9 mouse cellular contexts compared by ENCODE assay signal in genomic region chr11:3373591-3374292, GRCm38 (mm10). TPM values are rescaled to one million over a fixed set of nuclear protein-coding genes. Genes with fewer than 3 reads are reported as not detected.
DNase-seq lines count a peak whose midpoint lies in the region; ATAC-seq and TF ChIP-seq lines count a peak whose summit lies in the region.
"Had no signal": no experiment of that assay in that cellular context is flagged by ENCODE, and none has a peak within 500 bp of the region (broad histone marks: within the 10 kb centered on the region; RNA-seq: fewer than 3 reads in every experiment).

No protein-coding gene starts in this region.

- peak overlapping the region; percentile 58; the same call in 1 of the 2 replicates for H3K27ac ChIP-seq in liver, embryonic 11.5 days (ENCODE audit: low read depth, low read length)
- H3K27ac ChIP-seq in liver, postnatal 0 days (ENCODE audit: low read depth), result no peak overlapping the region
- H3K27ac ChIP-seq in embryonic facial prominence, embryonic 15.5 days (replicated peaks), result peak overlapping the region; percentile 79
- H3K27ac ChIP-seq in hindbrain, embryonic 15.5 days (replicated peaks), result peak overlapping the region; percentile 59
- H3K27ac ChIP-seq in midbrain, embryonic 16.5 days (ENCODE audit: low read length), result peak overlapping the region; percentile 64
- H3K27ac ChIP-seq: liver, embryonic 14.5 days had no signal

- H3K9ac ChIP-seq in liver, embryonic 11.5 days (ENCODE audit: low read depth, low read length), result no peak overlapping the region
- H3K9ac ChIP-seq in liver, postnatal 0 days (replicated peaks), result no peak overlapping the region
- H3K9ac ChIP-seq in embryonic facial prominence, embryonic 15.5 days, result no peak overlapping the region
- H3K9ac ChIP-seq in hindbrain, embryonic 15.5 days, result no peak overlapping the region
- H3K9ac ChIP-seq in midbrain, embryonic 16.5 days (ENCODE audit: low read depth, low read length), result peak overlapping the region; percentile 23
- H3K9ac ChIP-seq: liver, embryonic 14.5 days had no signal

- no peaks in the 10 kb centered on the region for H3K27me3 ChIP-seq in liver, embryonic 11.5 days (replicated peaks; ENCODE audit: control insufficient read depth, insufficient read depth, low read length)
- H3K27me3 ChIP-seq in liver, postnatal 0 days (ENCODE audit: insufficient read depth, low read length), result no peaks in the 10 kb centered on the region
- H3K27me3 ChIP-seq in embryonic facial prominence, embryonic 15.5 days, result no peaks in the 10 kb centered on the region
- no peaks in the 10 kb centered on the region for H3K27me3 ChIP-seq in hindbrain, embryonic 15.5 days
- H3K27me3 ChIP-seq in midbrain, embryonic 16.5 days (ENCODE audit: control insufficient read depth, insufficient read depth, low read depth, low read length), result no peaks in the 10 kb centered on the region

- 51% methylated on average over 7 of the region's 7 CpGs for WGBS in liver, embryonic 11.5 days
- WGBS in liver, postnatal 0 days (ENCODE audit: insufficient replicate concordance), result 62% methylated on average over 7 of the region's 7 CpGs
- WGBS in embryonic facial prominence, embryonic 15.5 days, result 7% methylated on average over 7 of the region's 7 CpGs
- 37% methylated on average over 7 of the region's 7 CpGs for WGBS in hindbrain, embryonic 15.5 days
- WGBS in midbrain, embryonic 16.5 days, result 19% methylated on average over 7 of the region's 7 CpGs

- TF ChIP-seq CTCF in liver, postnatal 0 days (IDR thresholded peaks at IDR 0.05; ENCODE audit: low read depth), result no peak

- no peak for TF ChIP-seq EP300 in liver, postnatal 0 days (IDR thresholded peaks at IDR 0.05; ENCODE audit: low read depth)

- H3K4me1 ChIP-seq in liver, embryonic 11.5 days (replicated peaks; ENCODE audit: control insufficient read depth, insufficient read depth, low read length), result peaks cover 32% of the 10 kb centered on the region
- H3K4me1 ChIP-seq in liver, postnatal 0 days (ENCODE audit: insufficient read depth), result peaks cover 5% of the 10 kb centered on the region
- H3K4me1 ChIP-seq in embryonic facial prominence, embryonic 15.5 days, result peaks cover 51% of the 10 kb centered on the region
- peaks cover 47% of the 10 kb centered on the region for H3K4me1 ChIP-seq in hindbrain, embryonic 15.5 days (replicated peaks)
- H3K4me1 ChIP-seq in midbrain, embryonic 16.5 days (ENCODE audit: control insufficient read depth, insufficient read depth, low read length), result peaks cover 31% of the 10 kb centered on the region

- peak overlapping the region; percentile 9; the same call in 1 of the 2 replicates for H3K4me2 ChIP-seq in liver, embryonic 11.5 days
- no peak overlapping the region for H3K4me2 ChIP-seq in liver, postnatal 0 days (ENCODE audit: low read depth, low read length)
- peak overlapping the region; percentile 25 for H3K4me2 ChIP-seq in embryonic facial prominence, embryonic 15.5 days (replicated peaks)
- peak overlapping the region; percentile 27 for H3K4me2 ChIP-seq in hindbrain, embryonic 15.5 days
- H3K4me2 ChIP-seq in midbrain, embryonic 16.5 days (ENCODE audit: low read length), result peak overlapping the region; percentile 33; the same call in 1 of the 2 replicates

- no peaks in the 10 kb centered on the region for H3K9me3 ChIP-seq in liver, embryonic 11.5 days (ENCODE audit: control insufficient read depth, low read length)
- H3K9me3 ChIP-seq in liver, postnatal 0 days (ENCODE audit: low read length), result no peaks in the 10 kb centered on the region
- H3K9me3 ChIP-seq in embryonic facial prominence, embryonic 15.5 days (replicated peaks), result no peaks in the 10 kb centered on the region
- H3K9me3 ChIP-seq in hindbrain, embryonic 15.5 days, result no peaks in the 10 kb centered on the region
- no peaks in the 10 kb centered on the region for H3K9me3 ChIP-seq in midbrain, embryonic 16.5 days (replicated peaks; ENCODE audit: control insufficient read depth, low read length, poor library complexity, severe bottlenecking)

- no peak for ATAC-seq in liver, embryonic 11.5 days (replicated peaks; ENCODE audit: low FRiP score)
- ATAC-seq in liver, postnatal 0 days, result no peak
- ATAC-seq in embryonic facial prominence, embryonic 15.5 days (ENCODE audit: insufficient number of reproducible peaks, low FRiP score, low TSS enrichment, low read depth), result no peak
- ATAC-seq in hindbrain, embryonic 15.5 days (ENCODE audit: low FRiP score, low read depth), result no peak
- ATAC-seq in midbrain, embryonic 16.5 days, result no peak

- DNase-seq in liver, embryonic 11.5 days (ENCODE audit: low spot score), result no peak
- DNase-seq in liver, postnatal 0 days, result no peak
- no peak for DNase-seq in adrenal gland, postnatal 36 days
- DNase-seq in thymus, adult 18-20 months, result no peak
- no peak for DNase-seq in adrenal gland, adult (ENCODE audit: inconsistent age in 2 of 2, low spot score in 1 of 2)

- H3K4me3 ChIP-seq in liver, embryonic 11.5 days (ENCODE audit: low read depth, low read length), result no peak overlapping the region
- H3K4me3 ChIP-seq in liver, postnatal 0 days (ENCODE audit: low read depth, low read length), result no peak overlapping the region
- H3K4me3 ChIP-seq in embryonic facial prominence, embryonic 15.5 days (replicated peaks), result 0 out of 2 replicates have a peak overlapping the region, but pooled peaks have one; percentile 0
- no peak overlapping the region for H3K4me3 ChIP-seq in hindbrain, embryonic 15.5 days
- no peak overlapping the region for H3K4me3 ChIP-seq in midbrain, embryonic 16.5 days (ENCODE audit: low read depth, low read length)

- H3K36me3 ChIP-seq in liver, embryonic 11.5 days (ENCODE audit: control insufficient read depth, insufficient read depth, low read length), result 0 out of 2 replicates have a peak, but pooled peaks cover 2% of the 10 kb centered on the region
- no peaks in the 10 kb centered on the region for H3K36me3 ChIP-seq in liver, postnatal 0 days (replicated peaks; ENCODE audit: insufficient read depth, low read length)
- no peaks in the 10 kb centered on the region for H3K36me3 ChIP-seq in embryonic facial prominence, embryonic 15.5 days
- no peaks in the 10 kb centered on the region for H3K36me3 ChIP-seq in hindbrain, embryonic 15.5 days
- no peaks in the 10 kb centered on the region for H3K36me3 ChIP-seq in midbrain, embryonic 16.5 days (ENCODE audit: control insufficient read depth, insufficient read depth, low read length)

RNA-seq across cellular contexts. Expression of gene Limk2, which starts 35.2 kb away (rescaled TPM):
- 37.4 and 37.7 TPM in 2 replicates for polyA plus RNA-seq in liver, embryonic 11.5 days (2014; fragmentation: Nextera tagmentation; extraction: Ambion mirVana)
- 6.7 and 6.8 TPM in 2 replicates for polyA plus RNA-seq in liver, postnatal 0 days (2015; fragmentation: Nextera tagmentation; extraction: Ambion mirVana)
- polyA plus RNA-seq in embryonic facial prominence, embryonic 15.5 days (2015; fragmentation: Nextera tagmentation; extraction: Ambion mirVana), result 100 and 103 TPM in 2 replicates
- polyA plus RNA-seq in hindbrain, embryonic 15.5 days (2015; fragmentation: Nextera tagmentation; extraction: Ambion mirVana), result 148 and 158 TPM in 2 replicates
- polyA plus RNA-seq in midbrain, embryonic 16.5 days (2015; fragmentation: Nextera tagmentation; extraction: Ambion mirVana), result 185 and 187 TPM in 2 replicates
- total RNA-seq in adrenal gland, postnatal 36 days (2021), result 10 to 100 TPM; 15.6 to 25.4 TPM

RNA-seq across cellular contexts. Expression of gene Pik3ip1, which starts 43.5 kb away (rescaled TPM):
- 3.5 and 3.8 TPM in 2 replicates for polyA plus RNA-seq in liver, embryonic 11.5 days (2014; fragmentation: Nextera tagmentation; extraction: Ambion mirVana)
- polyA plus RNA-seq in liver, postnatal 0 days (2015; fragmentation: Nextera tagmentation; extraction: Ambion mirVana), result 2.4 and 2.5 TPM in 2 replicates
- 13.9 and 15.8 TPM in 2 replicates for polyA plus RNA-seq in embryonic facial prominence, embryonic 15.5 days (2015; fragmentation: Nextera tagmentation; extraction: Ambion mirVana)
- 26.1 and 26.3 TPM in 2 replicates for polyA plus RNA-seq in hindbrain, embryonic 15.5 days (2015; fragmentation: Nextera tagmentation; extraction: Ambion mirVana)
- polyA plus RNA-seq in midbrain, embryonic 16.5 days (2015; fragmentation: Nextera tagmentation; extraction: Ambion mirVana), result 22.8 and 29.5 TPM in 2 replicates
- total RNA-seq in adrenal gland, postnatal 36 days (2021), result 10 to 100 TPM in 1 of 2 experiments, 1 to 10 TPM in 1; 8.0 to 12.7 TPM
